Mouse (Mus musculus): ENCODE results near the gene Gm853. TPM values are rescaled to one million over a fixed set of nuclear protein-coding genes. Genes with fewer than 3 reads are reported as not detected.

Gene Gm853
- total RNA-seq, 1 experiment from 2014 or later, result not detected

DNA sequence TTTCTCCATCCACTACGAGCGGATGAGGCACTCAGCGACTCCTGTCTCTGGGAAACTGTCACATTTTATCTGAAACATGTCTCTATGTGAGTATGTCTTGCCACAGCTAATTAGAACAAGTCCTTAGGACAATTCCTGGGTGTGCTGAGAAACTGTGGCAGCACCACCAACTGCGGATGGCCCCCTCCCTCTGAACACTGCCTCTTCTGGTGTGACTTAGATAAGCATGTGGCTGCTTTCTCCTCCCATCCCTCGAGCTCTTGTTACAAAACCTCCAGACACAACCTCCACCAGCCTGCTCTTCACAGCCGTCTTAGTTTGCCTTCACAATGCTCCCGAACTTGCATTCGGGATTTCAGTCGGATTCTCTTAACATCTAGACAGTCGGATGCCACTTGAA is 8.3 kb downstream of the Gm853 start:
- no peak for DNase-seq

DNA sequence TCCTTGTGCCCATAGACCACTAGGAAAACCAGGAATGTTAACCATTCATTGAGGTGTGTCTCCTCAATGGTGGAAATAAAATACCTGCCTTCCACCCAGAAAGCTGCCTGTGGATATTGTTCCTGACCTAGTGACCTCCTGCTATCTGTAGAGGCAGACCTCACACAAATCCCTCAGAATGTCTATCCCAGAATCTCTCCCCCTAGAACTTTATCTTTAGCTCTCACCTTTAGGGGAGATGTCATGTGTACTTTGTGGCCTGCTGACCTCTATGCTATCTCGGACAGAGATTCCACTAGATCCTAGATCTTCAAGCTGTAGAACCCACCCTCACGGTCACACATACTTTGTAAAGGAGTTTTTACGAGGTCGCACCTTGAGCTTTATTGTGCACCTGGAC is 9.0 kb downstream of the Gm853 start:
- no peak for DNase-seq

DNA sequence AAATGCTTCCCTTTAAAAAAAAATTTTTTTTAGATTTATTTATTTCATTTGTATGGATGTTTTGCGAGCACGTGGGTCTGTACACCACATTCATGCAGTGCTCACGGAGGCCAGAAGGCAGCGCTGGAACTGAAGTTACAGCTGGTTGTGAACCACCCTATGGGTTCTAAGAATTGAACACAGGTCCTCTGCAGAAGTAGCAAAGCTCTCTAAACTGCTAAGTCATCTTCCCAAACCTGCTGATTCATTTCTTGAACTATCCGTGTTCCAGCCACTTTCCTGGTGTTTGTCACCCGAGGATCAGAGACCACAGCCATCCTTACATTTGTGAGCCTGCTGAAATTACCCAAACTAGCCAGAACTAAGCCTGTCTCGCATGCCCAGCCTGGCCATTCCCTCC is 9.8 kb downstream of the Gm853 start:
- DNase-seq, result no peak

DNA sequence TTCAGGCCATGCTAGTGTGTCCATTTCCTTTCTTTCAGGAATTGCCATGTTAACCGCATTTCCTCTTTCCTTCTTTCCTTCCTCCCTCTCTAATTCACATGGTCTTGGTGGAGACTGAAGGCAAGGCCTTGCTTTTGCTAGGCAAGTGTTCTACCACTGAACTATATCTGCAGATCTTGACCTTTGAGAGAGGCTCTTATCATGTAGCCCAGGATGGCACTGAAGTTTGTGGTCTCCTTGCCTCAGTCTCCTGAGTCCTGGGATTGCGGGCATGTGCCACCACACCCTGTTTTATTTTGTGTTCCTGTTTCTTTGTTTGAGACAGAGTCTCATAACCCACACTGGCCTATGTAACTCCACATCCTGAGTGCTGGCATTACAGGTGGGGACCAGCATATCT is 10.3 kb downstream of the Gm853 start:
- DNase-seq, result no peak

DNA sequence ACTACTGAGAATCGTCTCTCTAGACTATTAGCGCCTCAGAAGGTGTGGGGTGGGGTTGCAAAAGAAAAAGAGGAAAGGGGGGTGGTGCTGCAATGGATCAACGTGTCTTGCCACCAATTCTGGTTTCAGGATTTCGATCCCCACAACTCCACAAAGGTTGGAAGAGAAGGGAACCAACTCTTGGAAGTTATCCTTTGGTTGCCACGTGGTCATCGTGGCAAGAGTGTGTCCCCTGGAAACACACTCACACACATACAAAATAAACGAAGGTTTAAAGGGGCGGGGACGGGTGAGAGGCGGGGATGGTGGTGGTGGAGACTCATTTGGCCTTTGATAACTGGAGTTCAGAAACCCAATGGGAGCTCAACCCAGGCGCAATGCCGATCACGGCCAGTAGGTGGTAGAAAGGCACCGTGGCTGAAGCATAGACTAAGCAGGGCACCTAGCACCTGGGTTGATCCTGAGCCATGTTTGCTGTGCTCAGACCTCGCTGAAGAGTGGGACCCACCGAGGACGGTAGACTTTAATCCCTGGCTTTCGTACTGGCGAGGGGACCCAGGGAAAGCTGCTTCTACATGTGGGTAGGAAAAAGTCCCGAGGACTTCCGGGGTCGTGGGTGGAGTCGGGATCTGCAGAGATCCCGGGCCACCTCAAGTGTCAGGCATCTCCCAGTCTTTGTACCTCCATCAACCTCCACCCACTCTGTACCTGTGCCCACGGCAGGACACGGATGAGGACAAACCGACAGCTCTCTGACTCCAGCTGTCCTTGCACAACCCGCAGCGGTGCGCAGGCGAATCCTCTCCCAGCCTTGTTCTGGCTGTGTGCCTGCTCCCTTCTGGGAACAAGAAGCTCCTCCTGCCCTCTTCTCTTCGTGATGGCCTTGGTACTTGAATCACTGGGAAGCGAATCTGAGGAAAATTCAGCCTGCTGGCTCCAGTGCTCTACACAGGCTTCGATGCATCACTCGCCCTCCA is 23.2 kb downstream of the Gm853 start:
- peak; percentile 96 for DNase-seq

DNA sequence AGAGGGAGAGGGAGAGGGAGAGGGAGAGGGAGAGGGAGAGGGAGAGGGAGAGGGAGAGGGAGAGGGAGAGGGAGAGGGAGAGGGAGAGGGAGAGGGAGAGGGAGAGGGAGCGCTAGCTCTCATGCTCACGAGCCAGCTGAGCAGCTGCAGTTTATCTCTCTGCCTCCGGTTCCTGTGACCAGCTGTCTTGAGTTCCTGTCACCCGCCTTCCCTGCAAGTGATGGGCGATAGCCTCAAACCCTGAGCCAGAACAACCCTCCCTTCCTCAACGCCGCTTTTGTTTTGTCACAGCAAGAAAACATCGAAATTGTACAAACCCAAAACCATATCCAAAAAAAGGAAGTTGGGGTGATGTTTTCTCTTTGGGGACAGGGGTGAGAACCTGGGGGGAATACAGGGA is 25.7 kb downstream of the Gm853 start:
- DNase-seq, result no peak

DNA sequence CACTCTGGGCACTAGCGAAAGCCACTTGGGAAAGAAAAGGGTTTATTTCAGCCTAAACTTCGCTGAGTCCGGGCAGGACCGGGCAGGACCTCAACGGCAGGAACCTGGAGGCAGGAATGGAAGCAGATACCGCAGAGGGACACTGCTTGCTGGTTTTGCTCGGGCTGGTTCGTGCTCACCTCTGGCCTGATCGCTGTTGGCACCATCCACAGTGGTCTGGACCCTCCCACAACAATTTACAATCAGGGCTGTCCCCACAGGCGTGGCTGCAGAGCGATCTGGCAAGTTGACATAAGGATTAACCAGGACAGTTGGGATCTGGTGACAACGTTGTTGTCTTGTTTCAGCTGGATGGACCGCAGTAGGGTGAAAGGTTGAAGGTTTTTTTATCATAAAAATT is 26.3 kb downstream of the Gm853 start:
- DNase-seq, result no peak

DNA sequence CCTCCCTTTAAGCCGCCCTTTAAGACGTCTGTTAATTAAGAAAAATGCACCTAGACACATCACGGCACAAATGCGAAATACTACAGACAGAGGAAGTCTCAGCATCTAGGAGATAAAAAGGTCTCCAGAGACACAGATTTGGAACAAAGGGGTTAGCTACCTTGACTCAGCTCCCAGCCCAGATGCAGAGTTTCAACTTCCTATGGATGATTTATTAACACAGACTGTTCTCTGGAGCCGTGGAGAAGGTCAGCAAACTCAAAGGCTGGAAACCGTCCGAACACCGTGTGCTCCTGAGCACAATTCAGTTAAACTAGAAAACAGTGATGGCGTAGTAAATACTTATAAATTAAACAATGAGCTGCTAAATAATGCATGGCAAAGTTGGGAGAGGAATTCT is 29.9 kb downstream of the Gm853 start:
- DNase-seq, result no peak

DNA sequence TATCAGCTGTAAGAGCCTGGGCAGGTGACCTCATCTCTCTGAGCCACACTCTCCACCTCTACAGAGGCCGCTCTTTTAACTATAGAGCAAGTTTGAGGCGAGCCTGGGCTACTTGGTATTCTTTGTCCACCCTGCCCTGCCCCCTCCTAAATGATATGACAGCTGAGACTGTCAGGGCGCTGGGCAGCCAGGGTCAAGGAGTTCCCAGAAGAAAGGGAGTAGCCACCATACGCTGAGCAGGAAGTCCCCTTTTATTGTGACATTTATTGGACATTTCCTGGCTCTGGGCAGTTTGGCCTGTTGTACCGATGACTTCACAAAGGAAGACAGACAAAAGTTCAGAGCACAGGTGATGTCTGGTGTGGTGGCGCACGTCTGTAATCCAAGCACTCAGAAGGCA is 32.6 kb downstream of the Gm853 start:
- DNase-seq, result no peak

DNA sequence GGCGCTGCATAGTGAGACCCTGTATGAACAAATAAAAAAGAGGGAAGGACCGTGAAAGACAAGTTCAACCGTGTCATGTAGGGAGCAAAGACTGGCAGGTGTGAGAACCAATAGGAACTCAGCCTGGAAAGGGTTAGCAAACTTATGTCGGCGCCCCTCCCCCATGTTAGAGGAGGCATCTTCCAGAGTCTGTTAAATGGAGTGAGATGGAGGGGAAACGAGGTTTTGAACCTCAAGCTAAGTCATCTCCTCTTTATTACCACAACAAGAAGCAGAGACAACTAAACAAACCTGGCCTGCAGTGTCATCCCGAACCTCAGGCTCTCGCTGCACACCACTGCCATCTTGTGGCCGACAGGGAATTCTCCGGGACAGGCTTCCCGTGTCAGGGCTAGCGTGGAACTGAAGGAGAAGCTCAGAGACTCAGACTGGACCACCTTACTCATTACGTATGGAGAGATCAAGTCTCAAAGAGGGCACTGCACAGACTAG is 33.3 kb downstream of the Gm853 start:
- peak; percentile 87 for DNase-seq

DNA sequence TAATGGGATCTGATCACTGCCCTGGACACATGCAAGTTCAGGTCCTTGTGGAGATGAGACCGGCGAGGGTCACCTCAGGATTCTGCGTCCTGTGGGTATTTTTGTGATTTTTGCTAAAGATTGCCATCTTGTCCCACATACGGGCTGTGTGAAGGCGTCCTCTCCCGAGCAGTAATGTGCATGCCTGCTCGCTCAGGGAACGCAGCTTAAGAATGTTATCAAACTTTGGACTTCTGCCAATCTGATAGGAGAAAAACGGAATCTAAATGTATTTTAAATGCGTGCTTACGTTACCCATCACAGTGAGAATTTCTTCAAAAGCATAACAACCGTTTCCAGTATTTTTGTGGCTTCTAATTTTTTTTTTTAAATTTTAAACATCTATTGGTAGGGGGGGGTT is 35.3 kb downstream of the Gm853 start:
- DNase-seq, result no peak

DNA sequence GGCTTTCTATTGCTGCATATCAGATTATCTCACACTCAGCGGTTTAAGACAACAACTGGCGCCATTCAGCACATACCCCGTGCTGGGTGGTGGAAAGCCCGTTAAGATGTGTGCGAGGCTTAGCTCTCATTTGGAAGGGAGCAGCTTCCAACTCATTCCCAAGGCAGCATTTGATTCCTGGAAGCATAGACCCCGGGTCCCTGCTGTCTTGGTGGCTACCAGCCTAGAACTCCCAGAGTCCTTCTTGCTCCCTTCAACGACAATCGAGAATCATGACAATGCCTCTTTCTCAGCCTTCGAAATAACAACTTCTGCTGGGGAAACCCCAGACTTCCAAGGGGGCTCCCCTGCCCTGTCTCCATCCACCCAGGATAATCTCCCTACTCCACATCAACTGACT is 35.8 kb downstream of the Gm853 start:
- DNase-seq, result no peak

DNA sequence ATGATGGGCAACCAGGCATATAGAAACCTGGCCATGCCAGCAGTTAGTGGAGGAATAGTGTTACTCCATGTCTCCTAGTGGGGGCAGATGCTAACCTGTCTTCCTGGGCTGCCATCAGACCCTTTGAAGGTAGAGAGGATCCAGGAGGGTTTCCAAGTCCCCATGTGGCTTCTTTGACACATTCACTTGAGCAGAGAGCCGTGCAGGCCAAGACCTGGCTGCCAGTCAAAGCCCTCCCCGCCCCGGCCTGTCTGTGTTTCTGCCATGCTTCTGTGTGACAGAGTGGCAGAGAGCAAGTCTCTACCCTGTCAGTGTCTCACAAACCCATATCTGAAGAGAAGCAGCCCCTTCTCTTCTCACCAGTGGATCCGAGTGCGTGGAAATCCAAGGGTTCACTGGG is 38.3 kb downstream of the Gm853 start:
- DNase-seq, result no peak

DNA sequence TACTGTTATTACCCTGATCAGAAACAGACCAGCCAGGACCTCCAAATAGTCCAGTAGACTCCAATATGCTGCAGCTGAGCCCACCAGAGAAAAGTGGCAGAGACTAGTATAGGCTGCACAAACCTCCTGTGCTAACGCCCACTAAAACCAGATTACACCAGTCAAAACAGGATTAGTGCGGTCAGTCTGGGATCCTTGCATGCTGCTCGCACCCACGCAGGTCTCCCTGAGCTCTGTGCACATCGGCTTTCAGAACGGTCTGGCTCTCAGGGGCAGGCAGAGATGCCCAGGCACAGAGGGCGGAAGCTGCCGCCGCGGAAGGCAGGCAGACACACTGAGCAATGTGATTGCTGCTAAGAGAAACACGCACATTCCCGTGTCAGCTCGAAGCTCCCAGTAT is 39.2 kb downstream of the Gm853 start:
- no peak for DNase-seq

DNA sequence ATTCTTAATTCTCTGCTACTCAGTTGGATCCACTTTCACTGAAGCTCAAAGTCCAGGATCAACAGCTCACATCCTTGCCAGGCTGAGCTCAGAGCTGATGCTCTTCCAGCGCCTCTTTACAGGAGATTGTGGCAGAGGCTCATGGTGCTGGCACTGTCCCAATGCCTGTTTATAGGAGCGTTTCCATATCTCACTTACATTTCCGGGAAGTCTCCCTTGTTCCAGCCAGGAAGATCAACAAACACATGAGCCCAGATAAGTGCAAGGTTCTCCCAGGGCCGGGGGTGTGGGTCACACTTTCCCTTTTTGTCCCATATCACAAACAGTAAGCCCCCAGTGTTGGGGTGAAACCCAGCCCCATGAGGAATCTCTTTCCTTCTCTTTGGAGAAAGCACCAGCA is 40.3 kb downstream of the Gm853 start:
- no peak for DNase-seq

DNA sequence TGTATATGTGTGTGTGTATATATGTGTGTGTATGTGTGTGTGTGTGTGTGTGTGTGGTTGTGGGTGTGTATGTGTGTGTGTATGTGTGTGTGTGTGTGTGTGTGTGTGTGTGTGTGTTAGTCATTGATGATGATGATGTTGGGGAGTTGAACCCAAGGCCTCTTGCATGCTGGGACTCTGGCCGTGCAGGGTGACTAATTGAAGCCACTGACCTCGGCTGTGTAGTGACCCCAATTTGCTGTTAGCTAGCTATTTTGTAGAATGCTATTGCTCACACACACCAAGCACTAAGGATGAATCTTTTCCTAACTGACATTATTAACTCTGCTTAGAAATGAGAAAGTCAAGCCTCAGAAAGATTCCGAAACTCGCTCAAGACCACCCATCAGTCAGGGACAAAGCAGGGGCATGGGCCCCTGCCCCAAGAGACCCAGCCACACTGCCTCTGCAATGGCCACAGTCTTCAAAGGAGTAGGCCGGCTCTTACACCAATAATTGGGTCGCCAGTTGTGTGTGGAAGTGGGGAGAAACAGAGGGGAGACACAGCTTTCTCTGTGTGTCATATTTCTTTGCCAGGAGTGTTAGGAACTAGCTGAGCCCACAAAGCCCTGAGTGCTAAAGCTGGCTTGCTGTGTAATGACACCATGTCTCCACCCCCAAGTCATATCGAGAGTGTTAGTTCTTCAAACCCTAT is 41.1 kb downstream of the Gm853 start:
- no peak for DNase-seq

DNA sequence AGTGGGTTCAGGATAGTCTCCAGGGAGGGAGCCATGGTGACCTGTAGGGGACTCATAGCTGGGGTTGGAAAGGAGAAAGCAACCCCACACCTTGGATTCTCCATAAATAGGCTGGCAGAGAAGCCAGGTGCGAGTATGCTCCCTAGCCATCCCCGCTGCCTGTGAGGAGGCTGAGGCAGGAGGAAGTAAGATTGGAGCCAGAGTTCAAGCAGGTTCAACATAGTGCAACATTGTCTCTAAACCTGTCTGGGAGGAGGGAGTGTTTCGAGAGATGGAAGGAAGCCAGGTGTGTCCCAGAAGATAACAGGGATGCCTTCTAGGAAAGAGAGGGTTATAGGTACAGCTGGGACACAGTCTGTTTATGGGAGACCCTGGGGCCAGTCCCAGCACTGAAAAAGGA is 42.3 kb downstream of the Gm853 start:
- DNase-seq, result no peak

DNA sequence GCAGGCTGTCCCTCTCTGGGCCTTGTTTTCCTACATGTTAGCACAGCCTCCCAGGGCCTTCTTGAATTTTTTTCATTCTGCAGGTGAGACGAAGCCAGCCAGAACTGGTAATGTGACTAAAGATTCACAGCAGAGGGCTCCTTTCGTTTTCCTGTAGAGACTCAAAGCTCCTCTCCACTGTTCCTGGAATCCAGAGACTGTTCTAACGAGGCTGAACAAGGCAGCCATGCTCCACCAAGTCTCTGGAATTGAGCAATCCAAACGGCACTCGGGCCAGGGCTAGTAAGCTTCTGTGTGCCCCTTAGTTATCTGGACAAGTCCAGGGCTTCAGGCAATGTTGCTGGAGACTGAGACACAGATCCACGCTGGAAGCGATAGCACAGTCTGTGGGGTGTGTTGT is 44.7 kb downstream of the Gm853 start:
- DNase-seq, result no peak

DNA sequence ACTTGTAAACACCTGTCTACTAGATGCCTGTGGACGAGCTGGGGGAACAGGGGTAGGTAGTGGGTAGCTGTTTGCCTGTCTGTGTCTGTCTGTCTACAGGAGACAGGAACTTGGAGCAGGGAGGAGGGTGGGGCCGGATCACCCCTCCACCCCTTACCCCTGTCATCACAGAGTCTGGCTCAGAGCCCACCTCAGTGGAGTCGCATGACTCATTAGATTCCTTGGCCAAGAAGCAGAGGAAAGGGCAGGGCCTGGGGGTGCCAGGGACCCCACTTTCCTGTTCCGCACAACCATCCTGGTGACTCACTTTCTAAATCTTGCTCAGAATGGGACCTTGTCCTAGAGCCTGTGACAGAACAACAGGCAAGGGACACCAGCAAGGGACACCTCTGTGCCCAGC is 45.1 kb downstream of the Gm853 start:
- DNase-seq, result peak; percentile 69

DNA sequence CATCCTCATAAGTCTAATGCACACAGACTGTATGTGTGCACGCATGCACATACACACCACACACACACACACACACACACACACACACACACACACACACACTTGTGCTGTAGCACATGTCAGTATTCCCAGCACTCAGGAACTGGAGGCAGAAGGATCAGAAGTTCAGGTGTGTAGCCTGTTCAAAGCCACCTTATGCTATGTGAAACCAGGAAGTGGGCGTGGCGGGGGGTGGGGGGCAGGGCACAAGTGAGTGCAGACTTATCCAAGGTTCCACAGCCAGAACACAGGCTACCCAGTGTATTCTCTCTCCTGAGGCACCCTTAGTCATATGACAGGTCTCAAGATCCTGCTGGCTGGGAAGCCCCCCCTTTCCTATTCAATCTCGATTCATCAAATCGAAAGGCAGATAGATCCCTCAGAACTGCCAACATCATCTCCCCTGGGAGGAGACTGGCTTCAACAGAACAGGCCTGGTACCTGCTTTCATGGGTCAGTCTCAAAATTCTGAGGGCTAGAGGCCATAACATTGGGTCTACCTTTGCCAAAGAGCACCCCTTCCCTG is 46.0 kb downstream of the Gm853 start:
- DNase-seq, result no peak

DNA sequence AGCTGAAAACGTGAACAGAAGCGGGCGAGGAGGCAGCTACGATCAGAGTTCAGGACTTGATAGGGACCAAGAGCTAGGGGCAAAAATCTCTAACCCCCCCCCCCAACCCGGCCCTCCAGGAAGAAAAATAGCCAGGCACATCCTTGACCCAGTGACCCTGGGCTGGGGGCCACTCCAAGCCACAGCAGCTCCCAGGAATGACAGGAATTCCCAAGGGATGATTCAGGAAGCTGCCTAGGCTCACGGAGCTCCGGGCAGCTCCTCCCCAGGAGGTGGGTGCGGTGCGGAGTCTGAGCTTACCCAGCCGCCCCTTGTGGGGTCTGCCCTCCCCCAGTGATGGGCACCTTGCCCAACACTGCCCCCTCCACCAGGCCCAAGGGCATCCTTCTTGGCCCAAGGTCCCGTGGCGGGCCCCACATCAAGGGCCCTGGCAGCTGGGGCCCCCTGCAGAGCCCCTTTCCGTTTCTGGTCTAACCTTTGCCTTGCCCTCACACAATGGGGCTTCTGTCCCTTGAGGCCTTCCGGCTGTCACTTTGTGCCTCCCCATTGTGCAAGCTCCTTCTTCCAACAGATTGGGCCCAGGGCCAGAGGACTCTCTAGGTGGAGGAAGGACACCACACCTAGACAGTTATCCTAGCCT is 47.0 kb downstream of the Gm853 start, which contains the start of gene Tinagl1:
Gene Tinagl1 (minus strand): TSS at position 51 of the 640 bp plus-strand sequence.
- peak; percentile 54 for DNase-seq

DNA sequence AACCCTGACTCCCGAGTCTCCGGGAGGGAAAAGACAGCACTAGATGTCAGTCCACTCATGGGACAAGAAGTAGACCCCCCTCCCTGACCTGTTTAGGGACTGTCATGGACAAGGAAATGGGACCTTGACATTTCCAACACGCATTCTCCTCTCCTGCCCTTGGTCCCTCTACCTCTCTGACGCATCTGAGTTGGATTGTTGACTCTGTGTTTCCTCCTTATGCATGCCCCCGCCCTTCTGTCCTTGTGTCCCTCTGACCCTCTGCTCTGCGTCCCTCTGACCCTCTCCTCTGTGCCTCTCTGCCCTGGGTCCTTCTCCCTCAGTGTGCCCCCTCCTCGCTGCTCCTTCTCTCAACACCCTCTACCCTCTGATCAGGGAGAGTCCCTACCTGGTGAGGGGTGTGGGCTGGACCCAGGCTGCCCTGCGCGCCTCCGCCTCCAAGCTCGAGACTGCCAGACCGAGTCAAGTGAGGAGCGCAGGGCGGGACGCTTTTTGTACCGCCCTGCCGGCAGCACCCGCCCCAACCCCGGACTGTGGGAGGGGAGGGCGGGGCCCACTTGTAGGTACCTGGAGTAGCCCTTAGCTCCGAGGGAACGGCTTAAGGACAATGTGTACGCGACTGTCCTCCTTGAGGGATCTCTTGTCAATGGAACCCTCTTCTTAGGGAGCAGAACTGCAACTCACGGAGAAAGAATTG is 47.7 kb downstream of the Gm853 start:
- DNase-seq, result peak; percentile 77
